Mouse (Mus musculus): Measurements from ENCODE around the gene Ift80.

DNA sequence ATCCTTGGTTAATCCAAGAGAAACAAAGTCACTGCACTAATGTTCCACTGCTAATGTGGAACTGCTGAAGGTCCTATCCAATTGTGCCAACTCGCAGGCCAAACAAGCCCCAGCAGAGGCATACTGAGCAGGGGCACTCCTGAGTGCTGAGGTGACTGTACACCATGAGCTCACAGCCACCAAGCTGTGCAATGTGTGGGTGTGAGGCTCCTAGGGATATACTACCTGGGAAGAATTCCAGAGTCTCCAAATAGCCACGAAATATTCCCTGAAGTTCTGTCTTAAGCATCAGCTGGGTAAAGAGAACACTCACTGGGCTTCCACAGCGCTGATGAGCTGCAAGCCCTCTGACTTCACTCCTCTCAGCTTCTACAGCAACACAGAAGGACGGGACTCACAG is 43.3 kb upstream of the Ift80 start:
- TF ChIP-seq CTCF (conservative IDR thresholded peaks at IDR 0.05; ENCODE audit: low read length): no peak
- TF ChIP-seq NANOG (IDR thresholded peaks at IDR 0.05; ENCODE audit: borderline replicate concordance, low read length): no peak
